Mouse (Mus musculus) kidney, postnatal 4 days (tissue): Measurements from ENCODE around the gene Cer1.

Source experiments
- DNase-seq, 2 experiments: peaks; one replicate each; pipeline ENCODE4 v3.0.0; 2021; ENCODE audit warnings: mixed read lengths in 2 of 2

Cer1 gene

DNA sequence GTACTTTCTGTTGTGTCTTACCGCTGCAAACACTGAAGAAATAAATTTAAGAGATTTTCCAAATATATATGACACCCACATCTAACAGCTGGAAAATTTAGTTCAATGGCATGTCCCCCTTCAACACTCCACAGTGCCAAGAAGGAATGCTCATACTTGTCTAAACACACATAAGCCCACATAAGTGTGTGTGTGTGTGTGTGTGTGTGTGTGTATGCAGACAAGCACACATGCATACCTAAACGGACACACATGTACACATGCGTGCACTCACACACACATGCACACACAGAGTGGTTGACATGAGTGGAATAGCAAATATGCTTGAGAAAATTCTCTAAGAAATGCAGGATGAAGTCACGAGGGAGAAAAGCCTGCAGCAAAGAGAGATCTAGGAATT is 12.4 kb downstream of the Cer1 start:
- DNase-seq, result no peak

DNA sequence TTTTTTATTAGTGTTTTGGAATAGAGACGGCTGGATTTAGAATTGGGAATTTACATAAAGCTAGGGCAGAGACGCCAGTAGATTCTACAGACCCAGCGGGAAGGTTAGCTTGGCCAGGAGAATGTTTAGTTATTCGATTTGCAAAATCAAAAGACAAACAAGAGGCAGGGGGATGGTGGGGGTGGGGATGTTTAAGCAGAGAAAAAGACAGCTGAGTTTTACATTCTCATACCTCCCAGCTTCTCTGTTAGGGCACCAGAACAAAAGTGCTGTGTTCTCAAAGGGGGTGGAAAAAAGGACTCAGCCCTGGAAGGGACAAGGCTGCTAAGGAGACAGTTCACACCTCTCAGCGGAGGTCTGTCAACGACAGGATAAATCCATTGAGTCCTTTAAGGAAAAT is 12.8 kb downstream of the Cer1 start:
- DNase-seq, result no peak

DNA sequence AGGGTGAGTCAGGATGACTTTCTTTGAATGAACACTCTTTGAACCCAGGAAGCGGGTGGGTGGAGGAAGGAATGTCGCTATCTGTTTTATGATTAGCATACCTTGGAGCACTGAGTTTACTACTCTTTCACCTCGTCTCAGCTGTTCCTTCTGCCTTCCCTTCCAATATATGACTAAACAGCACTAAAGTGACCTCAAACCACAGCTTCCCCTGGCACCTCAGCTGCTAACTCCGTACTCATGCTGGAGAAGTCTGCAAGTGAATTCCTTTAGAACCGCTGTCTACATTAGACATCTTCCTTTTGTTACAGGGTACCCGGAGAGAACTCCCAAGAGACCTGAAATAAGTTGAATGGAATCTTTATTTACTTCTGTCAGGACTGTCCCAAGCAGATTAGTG is 14.0 kb downstream of the Cer1 start:
- no peak for DNase-seq

DNA sequence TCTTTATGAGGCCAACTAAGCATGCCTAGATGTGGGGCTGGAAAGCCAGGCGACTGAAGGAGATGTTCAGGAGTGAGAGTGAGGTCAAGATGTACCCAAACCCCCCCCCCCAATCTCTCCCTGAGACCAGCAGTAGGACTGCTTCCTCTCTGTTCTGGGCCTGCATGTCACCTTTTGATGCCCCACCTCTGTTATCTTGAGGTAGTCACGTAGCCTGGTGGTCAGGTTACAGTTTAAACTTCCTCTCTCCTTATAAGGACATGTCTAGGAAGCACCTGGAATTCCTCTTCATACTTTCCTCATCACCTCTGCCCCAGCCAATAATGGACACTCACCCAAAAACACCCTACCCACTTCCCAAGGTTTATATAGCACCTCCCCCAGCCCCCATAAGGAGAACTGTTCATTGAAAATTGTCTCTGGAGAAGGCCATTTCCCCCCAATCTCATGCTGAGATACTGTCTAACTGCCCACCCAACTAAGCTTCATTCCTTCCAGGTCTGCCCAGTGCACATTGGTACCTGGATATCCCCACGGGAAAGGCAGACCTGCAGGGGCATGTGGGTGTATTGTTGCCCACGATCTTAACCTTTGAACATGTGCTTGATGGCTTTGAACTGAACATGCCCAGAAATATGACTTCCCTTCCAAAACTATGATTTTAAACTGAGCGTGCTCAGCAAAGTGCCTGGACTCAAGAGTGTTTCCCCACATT is 17.1 kb downstream of the Cer1 start:
- no peak for DNase-seq

DNA sequence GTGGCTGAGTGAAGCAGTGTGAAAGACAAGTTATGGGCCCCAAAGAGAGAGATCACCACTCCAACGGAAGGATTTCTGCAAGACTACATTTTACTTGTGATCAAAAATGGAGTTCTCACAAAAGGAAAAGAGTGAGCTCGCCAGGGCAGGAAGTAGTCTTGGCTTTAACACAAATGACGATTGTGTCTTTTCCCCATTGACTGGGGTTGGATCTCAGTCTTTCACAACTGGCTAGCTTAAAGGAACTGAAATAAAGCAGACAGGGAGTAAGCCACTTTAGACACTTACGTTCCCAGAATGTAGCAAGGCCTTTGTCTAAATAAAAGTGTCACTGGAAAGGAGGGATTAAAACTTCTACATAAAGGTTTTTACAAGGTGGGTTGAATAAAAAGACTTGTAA is 17.8 kb downstream of the Cer1 start:
- DNase-seq, result no peak

DNA sequence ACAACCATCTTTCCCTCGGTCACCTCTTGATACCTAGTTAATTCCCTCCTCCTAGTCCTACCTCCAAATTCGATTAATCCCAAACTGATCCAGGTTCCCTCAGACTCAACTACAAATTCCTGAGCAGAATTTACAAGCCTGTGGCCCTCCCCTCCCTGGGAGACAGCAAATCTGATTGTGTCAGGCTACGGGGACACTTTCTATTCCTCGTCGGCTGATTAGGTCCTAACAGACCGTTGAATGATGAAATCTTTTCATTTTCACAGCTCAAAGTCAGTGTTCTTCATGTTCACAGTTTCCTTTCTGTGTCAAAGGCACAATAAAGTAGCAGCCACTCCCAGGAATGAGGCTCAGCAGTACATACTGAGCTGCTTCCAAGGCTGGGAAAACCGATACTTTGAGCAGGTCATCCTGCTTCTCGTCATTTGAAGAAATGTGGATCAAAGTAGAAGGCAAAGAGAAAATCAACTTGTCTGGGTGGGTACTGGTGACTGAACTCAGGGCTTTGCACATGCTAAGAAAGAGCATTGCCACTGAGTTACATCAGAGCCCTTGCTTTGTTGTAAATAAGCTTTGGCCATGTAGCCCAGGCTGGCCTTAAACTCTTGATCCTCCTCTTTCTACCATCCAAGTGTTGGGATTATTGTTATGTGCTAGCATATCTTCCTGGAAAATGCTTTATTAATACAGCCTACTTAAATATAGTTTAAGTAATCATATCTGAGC is 19.8 kb downstream of the Cer1 start:
- DNase-seq, result no peak

DNA sequence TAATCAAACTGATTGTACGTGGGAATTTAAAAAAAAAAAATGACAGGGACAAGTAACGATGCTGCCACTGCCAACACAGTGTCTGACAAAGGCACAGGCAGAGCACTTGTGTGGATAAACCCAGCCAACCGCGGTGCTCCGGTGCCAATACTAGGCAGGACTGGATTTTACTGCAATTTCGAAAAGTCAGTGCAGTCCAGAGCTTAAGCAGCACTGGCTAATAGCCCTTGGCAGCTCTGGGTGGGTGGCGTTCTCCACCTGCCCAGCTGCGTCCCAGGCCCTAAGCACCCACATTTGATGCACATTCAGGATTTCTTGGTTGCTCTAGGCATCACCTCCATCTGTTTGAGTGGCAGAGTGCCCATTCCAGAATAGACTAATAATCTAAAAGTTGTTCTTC is 21.6 kb downstream of the Cer1 start:
- DNase-seq, result peak in 1 of 2 experiments; percentile 19

DNA sequence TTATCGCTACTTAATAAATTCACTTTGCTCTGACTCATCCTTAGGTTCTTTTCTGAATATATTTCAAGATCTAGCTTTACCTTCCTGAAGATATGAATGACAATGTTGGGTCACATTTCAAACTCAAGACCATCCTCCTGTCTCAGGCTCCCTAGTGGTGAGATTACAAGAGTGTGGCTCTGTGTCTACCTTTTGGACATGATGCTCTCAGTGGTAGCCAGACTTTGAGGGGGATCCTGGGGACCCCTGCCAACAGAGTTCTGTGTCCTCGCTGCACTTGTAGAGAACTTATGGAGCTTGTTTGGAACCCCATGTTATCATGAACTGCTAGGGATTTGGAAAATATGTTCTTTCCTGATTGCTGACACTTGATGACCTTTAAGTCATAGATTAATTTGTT is 23.5 kb downstream of the Cer1 start:
- no peak for DNase-seq

DNA sequence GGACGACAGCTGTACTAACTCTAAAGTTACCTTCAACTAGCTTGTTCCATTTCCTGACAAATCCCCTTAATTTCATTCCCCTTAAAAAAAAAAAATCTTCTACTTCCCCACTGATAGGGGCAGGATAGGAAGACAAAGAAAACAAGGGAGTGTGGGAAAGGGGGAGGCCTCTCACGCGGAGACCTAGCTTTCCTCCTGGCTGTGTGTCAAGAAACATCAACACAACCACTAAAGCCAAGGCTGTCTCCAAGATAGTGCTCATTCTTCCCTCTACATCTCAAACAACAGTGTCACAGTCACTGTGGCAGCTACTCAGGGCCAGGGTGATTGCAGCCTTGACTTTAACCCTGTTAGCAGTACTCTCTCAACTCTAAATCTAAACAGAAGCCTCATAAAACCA is 24.4 kb downstream of the Cer1 start:
- no peak for DNase-seq

DNA sequence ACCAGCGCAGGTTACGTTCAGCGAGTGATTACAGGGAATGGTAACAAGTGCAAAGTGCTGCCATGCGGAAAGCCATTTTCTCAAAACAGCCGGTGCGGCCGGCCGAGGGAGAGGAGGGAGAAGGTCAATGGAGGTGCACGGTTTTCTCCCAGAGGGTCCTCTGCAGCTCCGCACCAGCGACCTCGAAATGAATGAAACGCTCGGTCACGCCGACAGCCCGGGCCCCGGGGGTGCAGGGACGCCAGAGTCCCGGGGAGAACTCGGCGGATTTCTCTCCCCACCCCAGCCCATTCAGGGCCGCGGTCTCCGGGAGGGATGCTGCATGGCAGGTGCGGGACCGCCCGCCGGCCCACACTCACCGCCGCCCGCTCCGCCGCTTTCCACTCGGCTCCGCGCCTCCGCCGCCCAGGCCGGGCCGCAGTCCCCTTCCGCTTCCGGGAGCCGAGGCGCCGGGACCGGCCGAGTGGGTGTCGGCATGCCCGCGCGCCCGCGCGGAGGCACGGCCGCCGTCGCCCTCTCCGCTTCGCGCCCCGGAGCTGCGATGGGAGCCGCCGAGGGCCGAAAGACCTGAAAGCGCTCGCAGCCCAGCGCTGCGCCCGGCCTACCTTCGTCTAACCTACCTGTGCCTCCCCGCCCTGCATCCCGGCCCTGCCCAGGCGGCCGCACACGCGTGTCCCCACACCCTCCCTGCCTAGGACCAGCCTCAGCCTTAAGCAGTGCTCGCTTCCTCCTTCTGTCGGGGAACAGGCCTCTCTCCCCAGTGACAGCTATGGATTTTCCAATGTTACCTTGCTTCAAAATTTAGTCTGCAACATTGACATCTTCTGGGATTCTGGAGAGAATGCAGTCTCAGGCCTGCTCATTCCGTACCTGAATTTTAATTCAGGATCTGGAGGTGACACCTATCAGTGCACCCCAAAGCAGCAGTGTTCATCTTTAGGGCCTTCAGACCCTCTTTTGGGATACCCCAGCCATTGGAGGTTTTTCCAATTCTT is 25.5 kb downstream of the Cer1 start, which contains the start of gene Zdhhc21:
Gene Zdhhc21 (minus strand): TSS at position 828 of the 995 bp plus-strand sequence.
- DNase-seq, result peak; percentile 86 to 89

DNA sequence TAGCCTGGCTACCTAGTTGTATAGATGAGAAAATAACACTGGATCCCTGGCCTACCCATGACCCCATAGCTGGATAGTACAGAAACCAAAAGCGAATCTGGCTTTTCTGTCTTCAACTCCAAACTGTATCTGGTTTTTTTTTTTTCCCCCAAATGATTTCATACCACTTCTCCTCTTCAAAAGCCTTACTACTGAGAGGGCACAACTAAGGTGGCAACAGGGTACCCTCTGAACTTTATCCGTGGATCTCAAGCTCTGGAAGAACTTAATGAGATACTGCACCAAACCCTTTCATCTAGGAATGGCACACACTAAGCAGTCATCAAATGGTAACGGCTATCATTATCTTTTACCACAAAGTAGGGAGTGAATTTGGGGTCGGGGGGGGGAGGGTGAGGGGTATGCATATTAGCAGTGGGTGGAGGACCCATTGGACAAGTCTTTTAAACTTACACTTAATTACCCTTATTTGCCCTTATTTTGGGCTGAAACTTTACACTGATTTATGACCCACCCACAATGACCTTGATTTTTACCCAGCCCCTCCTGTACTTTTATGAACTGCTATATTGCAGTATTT is 26.4 kb downstream of the Cer1 start:
- DNase-seq, result no peak

DNA sequence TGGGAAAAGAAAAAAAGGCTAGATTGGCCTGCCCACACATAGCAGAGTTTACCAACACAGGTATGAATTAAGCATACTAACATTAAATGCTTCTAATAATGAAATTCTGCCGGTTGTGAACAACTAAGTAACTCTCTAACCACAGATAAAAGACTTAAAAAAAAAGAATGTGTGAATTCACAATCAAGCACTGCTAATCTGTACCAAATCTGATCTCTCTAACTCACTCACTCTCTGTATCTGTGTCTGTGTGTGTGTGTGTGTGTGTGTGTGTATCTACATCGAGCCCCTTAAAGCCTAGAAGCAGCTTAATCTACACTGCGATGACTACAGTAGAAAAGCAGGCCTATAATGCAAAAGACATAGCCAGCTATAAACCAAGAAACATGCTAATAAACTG is 28.0 kb downstream of the Cer1 start:
- no peak for DNase-seq

DNA sequence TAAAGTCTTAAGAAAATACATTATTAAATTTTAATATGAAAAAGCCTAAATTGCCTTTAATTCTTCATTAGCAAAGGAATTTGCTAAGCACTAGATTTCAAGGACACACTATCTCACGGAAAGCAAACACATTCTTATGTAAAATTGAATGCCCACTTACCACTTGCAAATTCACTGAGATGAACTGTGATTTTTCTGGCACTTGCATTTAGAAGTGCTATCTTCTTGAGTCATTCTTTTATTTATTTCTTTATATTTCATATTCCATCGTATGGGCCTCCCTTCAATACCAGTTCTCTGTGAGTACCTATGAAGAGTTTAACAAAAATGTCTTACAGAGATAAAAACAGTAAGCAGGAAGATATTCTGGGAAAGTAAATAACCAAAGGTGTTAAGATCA is 31.1 kb downstream of the Cer1 start:
- DNase-seq, result no peak

DNA sequence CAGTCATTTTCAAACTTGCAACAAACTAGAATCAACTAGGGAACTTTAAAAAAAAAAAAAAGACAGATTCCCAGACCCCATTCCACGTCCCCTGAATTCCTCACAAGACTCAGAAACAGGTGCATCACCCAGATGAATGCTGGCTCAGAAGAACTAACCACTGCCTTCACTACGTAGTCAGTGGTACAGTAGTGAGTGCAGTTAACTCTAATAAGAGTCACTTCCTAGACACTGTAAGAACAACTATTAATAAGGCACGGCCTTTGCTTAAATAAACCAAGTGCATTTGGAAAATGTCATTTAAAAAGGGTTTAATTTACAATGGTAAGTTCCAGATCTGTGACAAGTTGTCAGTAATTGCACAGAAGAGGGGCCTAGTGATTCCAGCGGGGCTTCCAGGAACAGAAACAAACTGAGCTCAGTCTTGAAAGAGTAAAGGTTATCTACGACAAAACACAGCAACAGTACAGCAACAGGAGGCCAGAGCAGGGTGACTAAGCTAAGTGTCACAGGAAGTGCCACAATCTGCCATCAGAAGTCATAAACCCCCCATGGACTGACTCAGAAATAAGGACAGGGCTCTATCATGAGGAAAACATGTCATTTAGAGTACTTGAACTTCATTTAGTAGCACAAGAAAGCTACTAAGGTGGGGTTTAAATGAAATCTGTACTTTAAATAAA is 36.3 kb downstream of the Cer1 start:
- DNase-seq, result no peak

DNA sequence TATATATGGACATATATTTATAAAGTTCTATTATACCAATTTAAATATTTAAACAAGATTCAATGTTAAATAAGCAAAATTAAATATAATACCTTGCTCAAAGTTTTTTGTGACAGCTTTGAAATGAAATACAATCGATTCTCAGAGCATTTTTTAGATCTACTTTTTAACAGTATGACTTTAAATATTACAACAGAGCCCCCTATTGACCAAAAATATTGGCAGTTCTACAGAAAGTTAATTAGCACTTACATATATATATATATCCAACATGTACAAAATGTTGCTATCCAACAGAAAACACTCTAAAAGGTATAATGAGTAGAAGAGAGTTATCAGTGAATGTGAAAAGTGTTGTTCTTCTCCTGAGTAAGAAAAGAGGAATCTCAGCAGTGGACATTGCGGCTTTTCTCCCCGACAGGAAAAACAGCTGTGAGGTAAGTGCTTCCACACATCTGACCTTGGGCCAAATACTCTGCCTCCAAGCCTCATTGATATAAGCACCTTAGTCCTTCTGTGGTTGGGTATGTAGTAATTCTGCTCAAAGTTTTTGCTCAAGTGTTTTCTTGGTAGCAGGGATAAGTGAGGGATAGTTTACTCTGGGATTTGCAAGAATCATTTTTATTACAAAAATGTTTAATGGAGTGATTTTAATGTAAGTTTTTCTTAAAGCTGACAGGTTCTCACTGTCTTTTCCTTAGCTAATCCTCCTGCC is 47.3 kb downstream of the Cer1 start:
- no peak for DNase-seq
